Mouse (Mus musculus): ENCODE data around the gene Zfp362.
A peak's percentile ranks its signal among the peaks of the same experiment; 100 is the strongest.

The Zfp362 gene

GRCm38 (mm10) chr4:128801675-128802465, 4.0 kb downstream of the Zfp362 start:
- DNase-seq (ENCODE audit: low spot score): no peak

GRCm38 (mm10) chr4:128796788-128797187, 9.1 kb downstream of the Zfp362 start:
- no peak for DNase-seq (ENCODE audit: low spot score)

- no peak for DNase-seq (ENCODE audit: low spot score)
Observed at GRCm38 (mm10) chr4:128795596-128795995, 10.2 kb downstream of the Zfp362 start.

- DNase-seq (ENCODE audit: low spot score): no peak
Observed at GRCm38 (mm10) chr4:128794198-128794597, 11.6 kb downstream of the Zfp362 start.

- DNase-seq (ENCODE audit: low spot score): no peak
Observed at GRCm38 (mm10) chr4:128793710-128794109, 12.1 kb downstream of the Zfp362 start.

- no peak for DNase-seq (ENCODE audit: low spot score)
Observed at GRCm38 (mm10) chr4:128789646-128790045, 16.2 kb downstream of the Zfp362 start.

GRCm38 (mm10) chr4:128788108-128788507, 17.7 kb downstream of the Zfp362 start:
- no peak for DNase-seq (ENCODE audit: low spot score)

GRCm38 (mm10) chr4:128787023-128787939, 18.6 kb downstream of the Zfp362 start:
- no peak for DNase-seq (ENCODE audit: low spot score)

GRCm38 (mm10) chr4:128785921-128786654, 19.8 kb downstream of the Zfp362 start:
- DNase-seq (ENCODE audit: low spot score): no peak

GRCm38 (mm10) chr4:128784950-128785631, 20.8 kb downstream of the Zfp362 start:
- no peak for DNase-seq (ENCODE audit: low spot score)

GRCm38 (mm10) chr4:128782645-128783044, 23.2 kb downstream of the Zfp362 start:
- no peak for DNase-seq (ENCODE audit: low spot score)

- no peak for DNase-seq (ENCODE audit: low spot score)
Observed at GRCm38 (mm10) chr4:128782037-128782436, 23.8 kb downstream of the Zfp362 start.

- no peak for DNase-seq (ENCODE audit: low spot score)
Observed at GRCm38 (mm10) chr4:128777593-128777992, 28.3 kb downstream of the Zfp362 start.

- DNase-seq (ENCODE audit: low spot score): peak; percentile 59
Observed at GRCm38 (mm10) chr4:128776568-128777289, 29.1 kb downstream of the Zfp362 start.

GRCm38 (mm10) chr4:128774467-128774866, 31.4 kb downstream of the Zfp362 start:
- peak; percentile 39 for DNase-seq (ENCODE audit: low spot score)

GRCm38 (mm10) chr4:128773820-128774219, 32.0 kb downstream of the Zfp362 start:
- no peak for DNase-seq (ENCODE audit: low spot score)

GRCm38 (mm10) chr4:128770698-128771097, 35.1 kb downstream of the Zfp362 start:
- DNase-seq (ENCODE audit: low spot score): no peak

GRCm38 (mm10) chr4:128769569-128770355, 36.1 kb downstream of the Zfp362 start:
- no peak for DNase-seq (ENCODE audit: low spot score)

- DNase-seq (ENCODE audit: low spot score): no peak
Observed at GRCm38 (mm10) chr4:128768120-128768519, 37.7 kb downstream of the Zfp362 start.

- DNase-seq (ENCODE audit: low spot score): no peak
Observed at GRCm38 (mm10) chr4:128766929-128767328, 38.9 kb downstream of the Zfp362 start.

Data from T-cell, adult 2 months (primary cell).